Mouse (Mus musculus) neural tube, embryonic 14.5 days (tissue): ENCODE data around the gene Rcbtb2. TPM values are rescaled to one million over a fixed set of nuclear protein-coding genes. Genes with fewer than 3 reads are reported as not detected.
A peak's percentile ranks its signal among the peaks of the same experiment; 100 is the strongest.
"Not testable (repeated sequence)": the region's sequence is repeated elsewhere in the genome, so short reads cannot be mapped to it uniquely, and the experiment has no call there.

Experiments used
- ATAC-seq: fragments of 200-750 bp; cut with Nextera tagmentation; 2 replicates; pipeline ENCODE4 v1.8.0; 2017; ENCODE audit warnings: low read depth, mild to moderate bottlenecking, moderate TSS enrichment, moderate library complexity
- H3K27ac ChIP-seq: fragments of 300-500 bp; sonication (generic); 2 replicates; pipeline ENCODE4 v1.5.1; 2014; ENCODE audit warnings: low read depth, mild to moderate bottlenecking, control low read depth, low read length, moderate library complexity, mixed read lengths
- H3K27me3 ChIP-seq: fragments of 300-500 bp; sonication (generic); 2 replicates; pipeline ENCODE4 v1.6.1; 2014; ENCODE audit warnings: low read length; ENCODE audit not compliant: control insufficient read depth, insufficient read depth
- H3K36me3 ChIP-seq: fragments of 300-500 bp; sonication (generic); 2 replicates; pipeline ENCODE4 v1.6.1; 2014; ENCODE audit warnings: low read length, mixed read lengths; ENCODE audit not compliant: control insufficient read depth, insufficient read depth
- H3K4me1 ChIP-seq: fragments of 300-500 bp; sonication (generic); 2 replicates; pipeline ENCODE4 v1.6.1; 2014; ENCODE audit warnings: low read length; ENCODE audit not compliant: control insufficient read depth, insufficient read depth
- H3K4me2 ChIP-seq: fragments of 300-500 bp; sonication (generic); 2 replicates; pipeline ENCODE4 v1.6.1; 2014; ENCODE audit warnings: mild to moderate bottlenecking, low read depth, low read length, control low read depth
- H3K4me3 ChIP-seq: fragments of 300-500 bp; sonication (generic); 2 replicates; pipeline ENCODE4 v1.5.1; 2014; ENCODE audit warnings: low read depth, low read length, control low read depth, mixed read lengths
- H3K9ac ChIP-seq: fragments of 300-500 bp; sonication (generic); replicated peaks from 2 replicates; pipeline ENCODE4 v1.6.1; 2014; ENCODE audit warnings: low read depth, mild to moderate bottlenecking, control low read depth, low read length, mixed read lengths
- H3K9me3 ChIP-seq: fragments of 300-500 bp; sonication (generic); 2 replicates; pipeline ENCODE4 v1.6.1; 2016; ENCODE audit warnings: low read length; ENCODE audit not compliant: control insufficient read depth
- WGBS: fragments of 180-500 bp; shearing (Covaris S2); extraction: QIAGEN DNeasy Blood & Tissue Kit; methylation state at CpG from one replicate; pipeline ENCODE4 v1.1.7; 2014; 5-methylcytosine and 5-hydroxymethylcytosine counted together
- polyA plus RNA-seq: library from polyadenylated mRNA; unstranded; fragments of >200 nt; fragmentation: Nextera tagmentation; extraction: Ambion mirVana; gene quantifications from 2 replicates; pipeline ENCODE4 v1.2.1, GENCODE M21; 2014

Rcbtb2 gene
- polyA plus RNA-seq, 1 experiment from 2014 or later, result 61.2 TPM

GRCm38 (mm10) chr14:73102270-73102865 is 20.5 kb upstream of the Rcbtb2 start:
- 49% methylated on average over 12 of the region's 12 CpGs for WGBS
- Histone ChIP-seq H3K9ac (no peak overlapping the region), H3K4me3 (no peak overlapping the region), H3K27me3 (no peaks in the 10 kb centered on the region), H3K27ac (no peak overlapping the region), H3K9me3 (no peaks in the 10 kb centered on the region), H3K4me2 (peak overlapping the region; percentile 20; the same call in 1 of the 2 replicates), H3K36me3 (no peaks in the 10 kb centered on the region), H3K4me1 (no peaks in the 10 kb centered on the region)
- no peak for ATAC-seq

DNA sequence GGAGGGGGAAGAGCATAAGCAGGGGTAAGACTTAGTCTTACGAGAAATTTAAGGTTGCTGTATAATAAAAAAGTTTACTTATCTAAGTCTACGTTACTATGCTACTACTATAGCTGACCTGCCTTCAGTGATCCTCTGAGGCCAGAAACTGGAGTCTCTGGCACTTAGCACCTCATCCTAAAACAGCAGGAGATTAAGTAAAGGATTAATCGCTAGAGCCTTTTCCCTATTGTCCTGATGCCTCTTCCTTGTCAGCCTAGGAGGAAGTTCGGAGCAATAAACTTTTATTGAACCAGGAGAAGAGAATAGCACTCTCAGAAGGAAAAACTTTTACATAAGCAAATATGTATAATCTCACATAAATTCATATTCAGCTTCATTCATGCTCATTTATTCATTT is 19.9 kb upstream of the Rcbtb2 start:
- not testable (repeated sequence) for H3K4me1 ChIP-seq, H3K36me3 ChIP-seq, H3K27ac ChIP-seq, ATAC-seq, H3K9ac ChIP-seq, H3K9me3 ChIP-seq, H3K4me3 ChIP-seq, H3K27me3 ChIP-seq
- 6% methylated on average over 4 of the region's 4 CpGs for WGBS
- H3K4me2 ChIP-seq, result peak overlapping the region; percentile 20; the same call in 1 of the 2 replicates

DNA sequence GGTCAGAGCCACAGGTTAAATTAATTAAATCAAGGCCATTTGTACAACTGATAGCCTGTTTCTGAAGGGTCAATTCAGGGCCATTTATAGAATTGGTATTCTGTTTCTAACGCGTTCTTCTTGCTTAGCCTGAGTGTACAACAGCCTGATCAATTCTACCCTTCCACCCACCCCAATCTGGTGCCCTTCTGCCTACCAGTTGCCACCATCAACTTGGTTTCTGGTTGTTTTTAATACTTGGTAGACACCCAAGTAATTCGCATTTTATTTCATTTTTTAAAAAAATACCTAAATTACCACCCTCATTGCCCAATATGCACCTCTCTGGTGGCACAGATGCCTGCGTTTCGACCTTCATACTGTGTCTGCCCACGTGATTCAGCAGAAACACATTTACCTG is 17.9 kb upstream of the Rcbtb2 start:
- H3K27ac ChIP-seq, result no peak overlapping the region
- H3K4me2 ChIP-seq, result no peak overlapping the region
- no peak overlapping the region for H3K4me3 ChIP-seq
- no peaks in the 10 kb centered on the region for H3K9me3 ChIP-seq
- no peak overlapping the region for H3K9ac ChIP-seq
- H3K27me3 ChIP-seq, result no peaks in the 10 kb centered on the region
- H3K36me3 ChIP-seq, result no peaks in the 10 kb centered on the region
- no peak for ATAC-seq
- WGBS, result 68% methylated on average over 6 of the region's 6 CpGs
- no peaks in the 10 kb centered on the region for H3K4me1 ChIP-seq

DNA sequence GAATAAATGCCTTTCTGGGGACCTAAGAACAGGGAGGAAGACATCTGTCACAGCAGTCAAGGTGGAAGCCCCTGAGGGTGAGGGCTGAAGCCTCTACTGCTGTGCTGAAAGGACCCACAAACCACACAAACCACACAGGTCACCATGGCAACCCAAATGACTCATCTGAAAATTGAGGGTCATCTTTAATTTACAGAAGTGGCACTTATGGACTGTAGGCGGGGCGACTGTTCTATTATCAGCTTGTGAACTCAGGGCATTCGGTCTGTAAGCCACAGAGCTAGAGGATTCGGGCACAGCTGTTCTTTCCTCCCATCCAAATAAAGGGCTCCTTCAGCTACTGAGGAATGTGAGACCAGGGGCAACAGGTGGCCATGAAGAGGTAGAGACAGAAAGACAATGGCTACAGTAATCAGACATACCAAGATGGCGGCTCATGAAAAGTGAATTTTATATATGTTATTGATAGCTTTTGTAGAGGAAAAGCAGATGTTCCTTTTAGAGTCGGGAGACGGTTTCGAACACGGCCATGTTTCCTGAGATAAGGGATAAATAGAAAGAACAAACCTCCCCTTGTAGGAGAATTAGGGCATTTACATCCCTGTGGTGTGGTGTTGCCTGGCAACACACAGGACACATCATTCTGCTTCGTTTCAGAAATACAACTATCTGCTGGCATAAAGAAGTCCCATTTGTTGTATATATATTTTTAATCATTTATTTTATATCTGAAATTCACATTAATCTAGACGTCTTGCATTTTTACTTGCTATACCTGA is 17.2 kb upstream of the Rcbtb2 start:
- H3K4me3 ChIP-seq, result no peak overlapping the region
- no peak overlapping the region for H3K9ac ChIP-seq
- H3K9me3 ChIP-seq, result no peaks in the 10 kb centered on the region
- WGBS, result 16% methylated on average over 11 of the region's 11 CpGs
- peak; percentile 64 for ATAC-seq
- no peaks in the 10 kb centered on the region for H3K4me1 ChIP-seq
- H3K36me3 ChIP-seq, result no peaks in the 10 kb centered on the region
- no peak overlapping the region for H3K27ac ChIP-seq
- H3K4me2 ChIP-seq, result no peak overlapping the region
- H3K27me3 ChIP-seq, result no peaks in the 10 kb centered on the region

- Histone ChIP-seq H3K4me3 (no peak overlapping the region), H3K27ac (no peak overlapping the region), H3K4me1 (no peaks in the 10 kb centered on the region), H3K9me3 (no peaks in the 10 kb centered on the region), H3K9ac (no peak overlapping the region), H3K36me3 (no peaks in the 10 kb centered on the region), H3K4me2 (peak overlapping the region; percentile 26; the same call in 1 of the 2 replicates), H3K27me3 (no peaks in the 10 kb centered on the region)
- WGBS, result 19% methylated on average over 8 of the region's 8 CpGs
- peak; percentile 62 for ATAC-seq
Measured at GRCm38 (mm10) chr14:73106234-73106711, 16.6 kb upstream of the Rcbtb2 start.

GRCm38 (mm10) chr14:73106957-73107356 is 15.9 kb upstream of the Rcbtb2 start:
- no peak overlapping the region for H3K9ac ChIP-seq
- WGBS, result 36% methylated on average over 4 of the region's 4 CpGs

GRCm38 (mm10) chr14:73107371-73107770 is 15.5 kb upstream of the Rcbtb2 start:
- H3K27me3 ChIP-seq, result no peaks in the 10 kb centered on the region
- H3K9me3 ChIP-seq, result no peaks in the 10 kb centered on the region
- 51% methylated on average over 7 of the region's 7 CpGs for WGBS
- H3K4me1 ChIP-seq, result no peaks in the 10 kb centered on the region
- no peak overlapping the region for H3K9ac ChIP-seq
- H3K4me3 ChIP-seq, result no peak overlapping the region
- no peak overlapping the region for H3K27ac ChIP-seq
- no peak overlapping the region for H3K4me2 ChIP-seq
- no peaks in the 10 kb centered on the region for H3K36me3 ChIP-seq
- ATAC-seq, result no peak

More at GRCm38 (mm10) chr14:73106957-73107356, 15.9 kb upstream of the Rcbtb2 start:
- H3K4me2 ChIP-seq, result no peak overlapping the region
- no peaks in the 10 kb centered on the region for H3K4me1 ChIP-seq
- no peaks in the 10 kb centered on the region for H3K9me3 ChIP-seq
- H3K4me3 ChIP-seq, result no peak overlapping the region
- no peaks in the 10 kb centered on the region for H3K27me3 ChIP-seq
- no peak overlapping the region for H3K27ac ChIP-seq
- H3K36me3 ChIP-seq, result no peaks in the 10 kb centered on the region
- no peak; the same call in 1 of the 2 replicates for ATAC-seq

DNA sequence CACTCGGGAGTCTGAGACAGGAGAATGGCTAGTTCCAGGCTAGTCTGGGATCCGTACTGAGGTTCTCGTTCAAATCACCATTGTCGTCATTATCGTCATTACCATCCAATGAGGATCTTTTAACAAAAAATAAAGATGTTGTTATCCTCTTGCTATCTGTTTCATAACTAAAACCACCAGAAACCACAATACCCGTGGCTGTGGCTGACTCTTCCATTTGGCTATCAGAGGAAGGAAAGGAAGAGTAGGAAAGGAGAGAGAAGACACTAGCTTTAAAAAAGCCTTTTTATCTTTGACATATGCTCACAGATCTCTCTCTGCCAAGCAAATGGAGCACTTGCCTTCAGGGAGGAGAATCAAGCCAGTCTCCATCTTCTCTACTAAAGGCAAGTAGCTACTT is 14.9 kb upstream of the Rcbtb2 start:
- Histone ChIP-seq H3K36me3 (no peaks in the 10 kb centered on the region), H3K27me3 (no peaks in the 10 kb centered on the region), H3K4me1 (no peaks in the 10 kb centered on the region), H3K27ac (no peak overlapping the region), H3K9me3 (no peaks in the 10 kb centered on the region), H3K4me2 (no peak overlapping the region), H3K4me3 (no peak overlapping the region), H3K9ac (no peak overlapping the region)
- no peak for ATAC-seq
- WGBS, result 85% methylated on average over 6 of the region's 6 CpGs

DNA sequence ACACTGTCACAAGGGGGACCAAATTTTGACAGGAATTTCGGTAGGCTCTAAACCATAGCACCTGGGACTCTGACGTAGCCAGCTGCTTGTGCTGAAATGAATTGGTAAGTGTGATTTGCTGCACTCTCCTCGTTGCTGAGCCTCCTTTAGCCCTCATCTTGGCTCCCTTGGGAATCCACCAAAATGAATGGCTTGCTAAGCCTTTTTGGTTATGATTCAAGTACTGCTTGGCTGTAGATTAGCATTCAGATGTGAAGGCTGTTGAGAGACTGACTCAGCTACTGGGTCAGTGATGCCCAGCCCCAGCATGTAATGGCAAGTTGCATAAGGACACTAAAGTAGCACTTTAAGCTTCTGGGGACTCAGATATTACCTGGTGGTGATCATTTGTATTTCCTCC is 12.2 kb upstream of the Rcbtb2 start:
- 53% methylated on average over 3 of the region's 3 CpGs for WGBS
- no peaks in the 10 kb centered on the region for H3K4me1 ChIP-seq
- H3K36me3 ChIP-seq, result no peaks in the 10 kb centered on the region
- no peak overlapping the region for H3K4me2 ChIP-seq
- H3K4me3 ChIP-seq, result no peak overlapping the region
- no peak overlapping the region for H3K27ac ChIP-seq
- H3K9ac ChIP-seq, result no peak overlapping the region
- no peaks in the 10 kb centered on the region for H3K9me3 ChIP-seq
- H3K27me3 ChIP-seq, result no peaks in the 10 kb centered on the region
- ATAC-seq, result no peak
